Mouse (Mus musculus) gastrocnemius, postnatal 10 days (tissue): ENCODE data around the gene C030005K15Rik. TPM values are rescaled to one million over a fixed set of nuclear protein-coding genes. Genes with fewer than 3 reads are reported as not detected.

Experiments used
- total RNA-seq, 2 experiments: library from RNA; stranded (reverse); gene quantifications; 2 replicates each; pipeline ENCODE4 v1.2.3; 2021

The C030005K15Rik gene
- total RNA-seq, 2 experiments from 2014 or later, result not detected

Other genes starting within 250 kb of the C030005K15Rik start
- gene Dcn, start 247.1 kb downstream of the C030005K15Rik start, total RNA-seq, result 100 to 1,000 TPM; 546 to 577 TPM
- 10 to 100 TPM; 71.2 to 92.0 TPM for gene Lum, start 161.6 kb downstream of the C030005K15Rik start, total RNA-seq
- 10 to 100 TPM; 64.0 to 76.7 TPM for gene Kera, start 119.9 kb downstream of the C030005K15Rik start, total RNA-seq
- under 1 TPM; 0.38 TPM for gene Epyc, start 82.7 kb downstream of the C030005K15Rik start, total RNA-seq
- gene Ccer1, start 33.7 kb downstream of the C030005K15Rik start, total RNA-seq, result not detected